Mouse (Mus musculus) spleen, adult 18-20 months (tissue): ENCODE data around the gene Olfr99.
"Not testable (repeated sequence)": the region's sequence is repeated elsewhere in the genome, so short reads cannot be mapped to it uniquely, and the experiment has no call there.

ENCODE experiments used
- DNase-seq, 2 experiments: peaks; one replicate each; pipeline ENCODE4 v3.0.0; 2022; ENCODE audit warnings: mixed read lengths in 2 of 2

Olfr99 gene

DNA sequence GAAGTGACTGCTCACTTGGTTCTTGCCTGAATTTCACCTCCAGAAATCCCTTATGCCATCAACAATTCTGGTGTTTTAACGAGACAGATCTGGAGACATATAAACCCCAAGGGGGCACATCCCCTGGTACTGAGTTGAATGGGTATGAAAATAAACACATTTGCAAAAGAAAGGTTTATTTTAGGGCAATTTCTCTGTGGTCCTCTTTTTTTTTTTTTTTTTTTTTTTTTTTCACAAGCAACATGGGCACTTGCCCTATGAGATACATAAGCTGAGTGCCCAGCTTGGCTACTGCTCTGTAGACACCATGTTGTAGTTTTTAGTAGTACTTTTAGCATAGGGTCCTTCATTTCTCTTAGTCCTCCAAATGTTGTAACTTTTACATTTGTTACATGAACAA is at the start of gene Olfr99:
TSS of gene Olfr99 (minus strand) at position 101 of the 400 bp plus-strand sequence.
- DNase-seq, result no peak

GRCm38 (mm10) chr17:37316954-37317353 is 33.7 kb upstream of the Olfr99 start, which contains the start of gene Olfr102:
Olfr102 (minus strand) TSS chr17:37317054.
- DNase-seq, result no peak

- no peak for DNase-seq
Measured at GRCm38 (mm10) chr17:37310146-37310699, 27.0 kb upstream of the Olfr99 start.

DNA sequence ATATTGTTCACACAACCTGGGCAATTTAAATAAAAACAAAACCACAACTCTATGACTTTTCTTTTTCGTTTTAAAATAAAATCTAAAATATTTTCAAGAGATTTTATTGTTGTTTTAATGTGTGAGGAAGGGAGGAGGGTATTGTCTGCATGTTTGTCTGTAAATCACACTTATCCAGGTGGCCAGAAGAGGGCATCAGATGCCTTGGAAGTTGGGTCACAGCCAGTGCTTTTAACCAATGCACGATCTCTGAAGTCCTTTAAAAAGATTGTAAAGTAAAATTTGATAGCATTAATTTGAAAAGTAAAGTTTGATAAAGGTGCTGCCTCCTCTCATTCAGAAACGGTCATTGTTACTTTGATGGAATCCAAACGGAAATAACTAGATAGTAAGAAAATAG is 25.2 kb upstream of the Olfr99 start:
- DNase-seq, result no peak

GRCm38 (mm10) chr17:37304213-37304612 is 21.0 kb upstream of the Olfr99 start, which contains the start of gene Olfr101:
Olfr101 (minus strand) TSS chr17:37304313.
- DNase-seq, result no peak

- no peak for DNase-seq
Measured at GRCm38 (mm10) chr17:37280331-37280730, 2.9 kb downstream of the Olfr99 start.

- DNase-seq, result no peak
Measured at GRCm38 (mm10) chr17:37276573-37276972, 6.7 kb downstream of the Olfr99 start.

GRCm38 (mm10) chr17:37275626-37276248 is 7.5 kb downstream of the Olfr99 start:
- DNase-seq, result no peak

DNA sequence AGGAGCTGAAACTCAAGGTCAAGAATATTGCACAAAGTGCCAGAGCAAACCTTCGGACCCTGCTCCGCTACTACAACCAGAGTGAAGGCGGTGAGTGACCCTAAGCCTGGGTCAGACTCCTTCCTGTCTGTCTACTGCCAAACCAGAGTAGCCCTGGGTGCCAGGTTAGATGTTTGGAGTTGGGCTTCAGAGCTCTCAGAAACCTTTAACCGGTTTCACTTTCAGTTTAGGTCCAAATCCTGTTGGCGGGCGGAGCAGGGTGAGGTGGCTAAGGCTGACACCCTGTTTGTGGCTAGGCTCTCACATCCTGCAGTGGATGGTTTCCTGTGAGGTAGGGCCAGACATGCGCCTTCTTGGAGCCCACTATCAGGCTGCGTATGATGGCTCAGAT is 12.6 kb downstream of the Olfr99 start:
- DNase-seq, result peak; percentile 62 to 66

GRCm38 (mm10) chr17:37270058-37270701 is 13.1 kb downstream of the Olfr99 start, which contains the start of gene H2-M3:
H2-M3 (plus strand) TSS chr17:37270220.
- DNase-seq, result peak; percentile 77 to 95

GRCm38 (mm10) chr17:37263626-37264025 is 19.6 kb downstream of the Olfr99 start, which contains the start of gene Olfr98:
Olfr98 (minus strand) TSS chr17:37263749.
- DNase-seq, result no peak

GRCm38 (mm10) chr17:37250544-37250943 is 32.7 kb downstream of the Olfr99 start:
- DNase-seq, result peak in 1 of 2 experiments; percentile 60

GRCm38 (mm10) chr17:37249460-37249859 is 33.8 kb downstream of the Olfr99 start:
- DNase-seq, result no peak

DNA sequence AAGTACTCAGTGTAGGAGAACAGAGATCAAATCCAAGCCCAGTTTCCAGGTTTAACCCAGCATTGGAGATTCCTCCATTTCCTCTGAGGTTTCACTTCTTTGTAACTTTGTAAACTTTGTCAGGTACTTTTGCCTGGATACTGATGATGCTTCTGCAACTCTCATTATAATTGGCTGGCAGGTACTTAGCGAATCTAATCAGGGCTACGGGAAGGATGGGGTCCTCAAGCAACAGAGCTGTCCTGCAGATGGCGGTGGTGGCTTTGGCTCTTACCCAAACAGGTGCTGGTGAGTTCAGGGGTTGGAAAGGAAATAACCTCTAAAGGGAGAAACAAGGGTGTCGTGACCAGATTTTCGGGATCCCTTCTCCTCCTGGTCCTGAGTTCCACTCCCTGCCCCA is 36.5 kb downstream of the Olfr99 start:
- peak; percentile 63 to 72 for DNase-seq

DNA sequence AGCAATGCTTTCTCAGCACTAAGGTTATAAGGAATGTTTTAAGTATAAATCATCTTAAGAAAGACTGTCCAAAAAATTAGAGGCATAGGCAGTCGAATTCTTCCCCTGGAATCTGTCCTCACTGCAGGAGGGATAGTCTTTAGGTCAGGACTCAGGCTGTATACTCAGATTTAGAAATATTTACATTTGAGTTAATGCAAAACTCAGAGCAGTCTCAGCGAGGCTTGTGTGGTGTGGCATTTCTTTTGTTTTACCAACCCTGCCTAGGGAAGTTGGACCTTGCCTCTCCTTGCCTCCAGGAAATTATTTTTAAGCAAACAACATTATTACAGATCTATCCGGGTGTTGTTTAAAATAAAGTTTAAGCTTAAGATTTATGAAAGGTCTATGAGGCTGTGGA is 41.1 kb downstream of the Olfr99 start:
- no peak for DNase-seq

GRCm38 (mm10) chr17:37237230-37237629 is 46.0 kb downstream of the Olfr99 start, which contains the start of gene Olfr97:
Olfr97 (minus strand) TSS chr17:37237330.
- DNase-seq, result not testable (repeated sequence)
